ENCODE assay signal across 8 mouse cellular contexts in the genomic region with DNA sequence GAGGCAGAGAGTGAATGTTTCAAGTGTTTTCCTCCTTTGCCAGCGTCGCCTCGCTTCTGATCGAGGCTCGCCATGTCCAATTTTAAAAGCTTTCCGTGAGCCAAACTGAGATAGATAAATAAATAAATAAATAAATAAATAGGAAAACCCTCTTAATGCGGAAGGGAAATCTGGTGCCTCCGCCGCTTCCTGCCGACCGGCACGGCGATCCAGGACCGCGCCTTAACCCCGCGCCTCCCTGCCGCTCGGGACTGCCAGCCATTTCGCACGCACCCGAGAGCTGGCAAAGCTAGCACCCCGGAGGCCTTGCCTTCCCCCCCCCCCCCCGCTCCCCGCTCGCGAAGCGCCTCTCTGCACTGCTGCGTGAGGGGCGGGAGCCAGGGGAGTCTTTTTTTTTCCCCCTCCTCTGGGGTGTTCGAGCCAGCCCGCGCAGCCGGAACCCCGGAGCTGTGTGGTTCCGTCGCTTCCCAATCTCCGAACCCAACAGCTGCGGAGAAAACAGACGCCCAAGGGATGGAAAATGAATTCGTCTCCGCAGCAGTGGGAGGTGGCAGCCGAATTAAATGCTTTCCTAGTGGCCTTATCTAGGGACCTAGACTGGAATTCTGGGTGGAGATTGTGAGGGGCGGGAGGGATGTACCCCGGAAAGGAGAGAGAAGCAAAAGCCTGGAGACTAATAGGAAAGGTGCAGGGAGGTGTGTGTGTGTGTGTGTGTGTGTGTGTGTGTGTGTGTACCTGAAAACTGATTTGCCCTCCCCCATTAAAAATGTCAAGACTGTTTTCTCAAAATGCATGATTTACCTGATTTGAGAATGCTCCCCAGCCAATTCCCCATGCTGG. TPM values are rescaled to one million over a fixed set of nuclear protein-coding genes. Genes with fewer than 3 reads are reported as not detected.
A peak's percentile ranks its signal among the peaks of the same experiment; 100 is the strongest.
DNase-seq lines count a peak whose midpoint lies in the region; ATAC-seq lines count a peak whose summit lies in the region.

No protein-coding gene starts in this region.

- H3K9me3 ChIP-seq in embryonic facial prominence, embryonic 10.5 days: no peaks in the 10 kb centered on the region
- H3K9me3 ChIP-seq in hindbrain, embryonic 13.5 days: no peaks in the 10 kb centered on the region
- no peaks in the 10 kb centered on the region for H3K9me3 ChIP-seq in stomach, embryonic 15.5 days

- H3K4me1 ChIP-seq in embryonic facial prominence, embryonic 10.5 days: peaks cover 60% of the 10 kb centered on the region
- H3K4me1 ChIP-seq in hindbrain, embryonic 13.5 days (replicated peaks): peaks cover 51% of the 10 kb centered on the region
- peaks cover 9% of the 10 kb centered on the region for H3K4me1 ChIP-seq in stomach, embryonic 15.5 days

- H3K27ac ChIP-seq in embryonic facial prominence, embryonic 10.5 days (replicated peaks): no peak overlapping the region; the same call in 1 of the 2 replicates
- no peak overlapping the region for H3K27ac ChIP-seq in hindbrain, embryonic 13.5 days
- H3K27ac ChIP-seq in stomach, embryonic 15.5 days: 0 out of 2 replicates have a peak overlapping the region, but pooled peaks have one; percentile 16

- H3K36me3 ChIP-seq in embryonic facial prominence, embryonic 10.5 days (replicated peaks): no peaks in the 10 kb centered on the region
- no peaks in the 10 kb centered on the region for H3K36me3 ChIP-seq in hindbrain, embryonic 13.5 days
- no peaks in the 10 kb centered on the region for H3K36me3 ChIP-seq in stomach, embryonic 15.5 days

- 1% methylated on average over 45 of the region's 45 CpGs for WGBS in embryonic facial prominence, embryonic 10.5 days
- WGBS in hindbrain, embryonic 13.5 days: under 1% methylated on average over 42 of the region's 45 CpGs
- WGBS in stomach, embryonic 15.5 days: 1% methylated on average over 41 of the region's 45 CpGs

- peak; percentile 44; the same call in 1 of the 2 replicates for ATAC-seq in hindbrain, embryonic 13.5 days (ENCODE audit: low FRiP score)
- no peak for ATAC-seq in stomach, embryonic 15.5 days (ENCODE audit: insufficient read depth, low FRiP score, low read depth)

- peak overlapping the region; percentile 95 for H3K4me2 ChIP-seq in hindbrain, embryonic 13.5 days
- peak overlapping the region; percentile 95 for H3K4me2 ChIP-seq in stomach, embryonic 15.5 days

- H3K9ac ChIP-seq in hindbrain, embryonic 13.5 days: peak overlapping the region; percentile 71
- H3K9ac ChIP-seq in stomach, embryonic 15.5 days: peak overlapping the region; percentile 38; the same call in 1 of the 2 replicates

- peak; percentile 32 to 38 for DNase-seq in left cerebral cortex, postnatal 25 days (ENCODE audit: low spot score in 2 of 2)
- DNase-seq in left cerebral cortex, adult 11 months (ENCODE audit: low spot score): no peak
- DNase-seq in embryonic facial prominence, embryonic 10.5 days (ENCODE audit: low spot score): peak; percentile 49
- peak; percentile 18 for DNase-seq in lung, postnatal 10 days
- DNase-seq in urinary bladder, adult 18-20 months (ENCODE audit: low spot score in 2 of 2): no peak
- no peak for DNase-seq in ovary, postnatal 14 days (ENCODE audit: low spot score)

- intact Hi-C loops in left cerebral cortex, postnatal 25 days (cut with DNase I): no loop called here

- H3K4me3 ChIP-seq in embryonic facial prominence, embryonic 10.5 days: peak overlapping the region; percentile 69
- peak overlapping the region; percentile 55 for H3K4me3 ChIP-seq in hindbrain, embryonic 13.5 days
- H3K4me3 ChIP-seq in stomach, embryonic 15.5 days (replicated peaks): peak overlapping the region; percentile 60

- H3K27me3 ChIP-seq in embryonic facial prominence, embryonic 10.5 days (replicated peaks; ENCODE audit: low read depth, poor library complexity, severe bottlenecking): peaks cover 100% of the 10 kb centered on the region
- peaks cover 98% of the 10 kb centered on the region for H3K27me3 ChIP-seq in hindbrain, embryonic 13.5 days
- H3K27me3 ChIP-seq in stomach, embryonic 15.5 days (replicated peaks): peaks cover 42% of the 10 kb centered on the region

RNA-seq across cellular contexts. Expression of gene Gdnf, which starts 3.1 kb away (rescaled TPM):
- total RNA-seq in left cerebral cortex, postnatal 25 days (2021): under 1 TPM; 0.14 to 0.71 TPM
- polyA plus RNA-seq in embryonic facial prominence, embryonic 10.5 days (2016; fragmentation: Nextera tagmentation; extraction: Ambion mirVana): 0.58 and 0.92 TPM in 2 replicates
- polyA plus RNA-seq in hindbrain, embryonic 13.5 days (2015; fragmentation: Nextera tagmentation; extraction: Ambion mirVana): 0.19 and 0.28 TPM in 2 replicates
- polyA plus RNA-seq in stomach, embryonic 15.5 days (2015; fragmentation: Nextera tagmentation; extraction: Ambion mirVana): 1.8 and 2.7 TPM in 2 replicates

Comparison
In these comparisons a context has a peak if more than half of its experiments do, and no peak if none do; other contexts are left out.
1. DNase-seq: peak in left cerebral cortex, postnatal 25 days (2 of 2), embryonic facial prominence, embryonic 10.5 days (single experiment) and lung, postnatal 10 days (single experiment); none in left cerebral cortex, adult 11 months (single experiment), urinary bladder, adult 18-20 months (0 of 2) and ovary, postnatal 14 days (single experiment).
2. Peak in every context shown above with its lines, with median percentiles within 50 percentile points of each other: H3K4me3 ChIP-seq.